Mouse (Mus musculus) bone marrow macrophage, adult 2 months (primary cell): Measurements from ENCODE around the gene Aldh5a1. TPM values are rescaled to one million over a fixed set of nuclear protein-coding genes. Genes with fewer than 3 reads are reported as not detected.

Experiments
- H3K27ac ChIP-seq: 2 replicates; pipeline ENCODE4 v1.5.1; 2012; ENCODE audit warnings: low read depth, low read length; ENCODE audit not compliant: insufficient read depth
- H3K4me1 ChIP-seq: 2 replicates; pipeline ENCODE4 v1.6.1; 2012; ENCODE audit warnings: low read length; ENCODE audit not compliant: control insufficient read depth, insufficient read depth
- H3K4me3 ChIP-seq: 2 replicates; pipeline ENCODE4 v1.5.1; 2012; ENCODE audit warnings: mild to moderate bottlenecking, low read length, moderate library complexity; ENCODE audit not compliant: insufficient read depth
- CTCF ChIP-seq: IDR thresholded peaks from 2 replicates; pipeline ENCODE4 v1.5.1; 2012; ENCODE audit warnings: low read depth, mild to moderate bottlenecking, low read length, moderate library complexity
- POLR2A ChIP-seq: IDR thresholded peaks from 2 replicates; pipeline ENCODE4 v1.6.1; 2012; ENCODE audit warnings: mild to moderate bottlenecking, low read depth, low read length, borderline replicate concordance
- polyA plus RNA-seq: library from polyadenylated mRNA; stranded (reverse); fragments of >200 nt; gene quantifications from 2 replicates; pipeline ENCODE4 v1.2.4, GENCODE M21; 2012; ENCODE audit not compliant: missing spikeins, insufficient read depth, insufficient read length

Gene Aldh5a1
- polyA plus RNA-seq, 1 experiment = 0.32 TPM

- H3K4me1 ChIP-seq = no peaks in the 10 kb centered on the region
- H3K4me3 ChIP-seq = no peak overlapping the region
- TF ChIP-seq POLR2A = no peak
- H3K27ac ChIP-seq = no peak overlapping the region
These were observed 57.3 kb downstream of the Aldh5a1 start for GRCm38 (mm10) chr13:24880208-24880607.

GRCm38 (mm10) chr13:24879359-24880040 is 58.0 kb downstream of the Aldh5a1 start:
- H3K27ac ChIP-seq = no peak overlapping the region
- H3K4me3 ChIP-seq = no peak overlapping the region
- H3K4me1 ChIP-seq = no peaks in the 10 kb centered on the region
- TF ChIP-seq POLR2A = no peak
- no peak for TF ChIP-seq CTCF

GRCm38 (mm10) chr13:24868233-24868632 is 69.2 kb downstream of the Aldh5a1 start:
- Histone ChIP-seq H3K4me3 (no peak overlapping the region), H3K27ac (no peak overlapping the region), H3K4me1 (no peaks in the 10 kb centered on the region)
- TF ChIP-seq POLR2A = no peak
- no peak for TF ChIP-seq CTCF

GRCm38 (mm10) chr13:24867789-24868188 is 69.7 kb downstream of the Aldh5a1 start:
- Histone ChIP-seq H3K4me3 (no peak overlapping the region), H3K4me1 (no peaks in the 10 kb centered on the region), H3K27ac (no peak overlapping the region)
- TF ChIP-seq POLR2A = no peak
- no peak for TF ChIP-seq CTCF

- no peak overlapping the region for H3K27ac ChIP-seq
- H3K4me1 ChIP-seq = no peaks in the 10 kb centered on the region
- no peak overlapping the region for H3K4me3 ChIP-seq
- TF ChIP-seq CTCF = no peak
- no peak for TF ChIP-seq POLR2A
These were observed 70.7 kb downstream of the Aldh5a1 start for GRCm38 (mm10) chr13:24866430-24867402.

- no peak overlapping the region for H3K27ac ChIP-seq
- no peak overlapping the region for H3K4me3 ChIP-seq
- TF ChIP-seq POLR2A (no peak), CTCF (peak; percentile 28; the same call in 1 of the 2 replicates)
- H3K4me1 ChIP-seq = no peaks in the 10 kb centered on the region
These were observed 74.9 kb downstream of the Aldh5a1 start for GRCm38 (mm10) chr13:24862520-24862919.

GRCm38 (mm10) chr13:24862021-24862420 is 75.4 kb downstream of the Aldh5a1 start:
- H3K4me3 ChIP-seq = no peak overlapping the region
- H3K4me1 ChIP-seq = no peaks in the 10 kb centered on the region
- no peak overlapping the region for H3K27ac ChIP-seq
- TF ChIP-seq POLR2A (no peak), CTCF (no peak)

- Histone ChIP-seq H3K4me1 (no peaks in the 10 kb centered on the region), H3K4me3 (no peak overlapping the region), H3K27ac (no peak overlapping the region)
- no peak for TF ChIP-seq POLR2A
- no peak for TF ChIP-seq CTCF
These were observed 76.4 kb downstream of the Aldh5a1 start for GRCm38 (mm10) chr13:24861084-24861483.

GRCm38 (mm10) chr13:24859115-24859514 is 78.3 kb downstream of the Aldh5a1 start:
- Histone ChIP-seq H3K27ac (no peak overlapping the region), H3K4me3 (no peak overlapping the region), H3K4me1 (no peaks in the 10 kb centered on the region)
- no peak for TF ChIP-seq POLR2A
- TF ChIP-seq CTCF = no peak

Other genes with a start within 250 kb of the Aldh5a1 start
- gene Armh2, start 196.4 kb downstream of the Aldh5a1 start, polyA plus RNA-seq = not detected in 2 replicates
- 64.6 and 76.6 TPM in 2 replicates for gene Gmnn, start 175.7 kb downstream of the Aldh5a1 start, polyA plus RNA-seq
- gene BC005537, start 136.0 kb downstream of the Aldh5a1 start, polyA plus RNA-seq = 575 and 610 TPM in 2 replicates
- gene Acot13, start 106.1 kb downstream of the Aldh5a1 start, polyA plus RNA-seq = 81.0 and 91.3 TPM in 2 replicates
- gene Tdp2, start 106.0 kb downstream of the Aldh5a1 start, polyA plus RNA-seq = 29.0 and 36.4 TPM in 2 replicates
- not detected in 2 replicates for gene D130043K22Rik, start 92.5 kb downstream of the Aldh5a1 start, polyA plus RNA-seq
- not detected in 2 replicates for gene Gpld1, start 5.5 kb upstream of the Aldh5a1 start, polyA plus RNA-seq
- gene Mrs2, start 82.7 kb upstream of the Aldh5a1 start, polyA plus RNA-seq = 11.3 and 15.8 TPM in 2 replicates
- not detected in 2 replicates for gene Dcdc2a, start 118.3 kb upstream of the Aldh5a1 start, polyA plus RNA-seq